Mouse (Mus musculus): ENCODE data around the gene Clcnkb. TPM values are rescaled to one million over a fixed set of nuclear protein-coding genes. Genes with fewer than 3 reads are reported as not detected.
A peak's percentile ranks its signal among the peaks of the same experiment; 100 is the strongest.

Clcnkb gene
- polyA plus RNA-seq, 1 experiment = not detected

GRCm38 (mm10) chr4:141411430-141411992 is 4.3 kb downstream of the Clcnkb start:
- H3K27ac ChIP-seq (ENCODE audit: insufficient read depth, low read length) = no peak overlapping the region
- no peak for DNase-seq
- H3K4me3 ChIP-seq (replicated peaks; ENCODE audit: insufficient read depth, low read depth, low read length) = no peak overlapping the region
- no peaks in the 10 kb centered on the region for H3K27me3 ChIP-seq (ENCODE audit: control insufficient read depth, insufficient read depth, low read length)
- no peaks in the 10 kb centered on the region for H3K4me1 ChIP-seq (ENCODE audit: control insufficient read depth, insufficient read depth, low read length)
- TF ChIP-seq POLR2A (IDR thresholded peaks at IDR 0.05; ENCODE audit: borderline replicate concordance, insufficient read depth, low read length) = no peak
- TF ChIP-seq CTCF (IDR thresholded peaks at IDR 0.05; ENCODE audit: borderline replicate concordance, insufficient read depth, low read depth, low read length) = peak; percentile 19; the same call in 1 of the 2 replicates
- 26% methylated on average over 22 of the region's 22 CpGs for WGBS

DNA sequence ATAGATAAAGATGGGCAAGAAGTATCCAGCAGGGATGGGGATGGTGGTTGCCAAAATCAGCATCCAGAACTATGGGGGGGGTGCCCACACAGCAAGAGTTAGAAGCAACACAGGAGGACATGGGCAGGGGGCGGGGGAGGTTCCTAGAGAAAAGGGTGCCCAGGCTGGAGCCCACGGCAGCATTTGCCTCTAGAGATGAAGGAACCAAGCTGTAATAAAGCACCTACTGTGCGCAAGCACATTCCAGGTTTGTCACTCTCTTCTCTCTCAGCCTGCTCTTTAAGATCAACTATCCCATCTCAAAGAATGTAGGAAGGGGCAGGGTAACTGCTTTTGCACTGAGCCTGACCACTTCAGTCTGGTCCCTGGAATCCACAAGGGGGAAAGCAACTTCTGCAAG is 7.2 kb downstream of the Clcnkb start:
- 0 out of 2 replicates have a peak, but pooled peaks cover 2% of the 10 kb centered on the region for H3K4me1 ChIP-seq (ENCODE audit: control insufficient read depth, insufficient read depth, low read length)
- no peaks in the 10 kb centered on the region for H3K27me3 ChIP-seq (ENCODE audit: control insufficient read depth, insufficient read depth, low read length)
- H3K27ac ChIP-seq (ENCODE audit: insufficient read depth, low read length) = no peak overlapping the region
- H3K4me3 ChIP-seq (replicated peaks; ENCODE audit: insufficient read depth, low read depth, low read length) = no peak overlapping the region
- 93% methylated on average over 3 of the region's 3 CpGs for WGBS
- no peak for TF ChIP-seq CTCF (IDR thresholded peaks at IDR 0.05; ENCODE audit: borderline replicate concordance, insufficient read depth, low read depth, low read length)
- TF ChIP-seq POLR2A (IDR thresholded peaks at IDR 0.05; ENCODE audit: borderline replicate concordance, insufficient read depth, low read length) = no peak
- DNase-seq = no peak

- no peak for TF ChIP-seq POLR2A (IDR thresholded peaks at IDR 0.05; ENCODE audit: borderline replicate concordance, insufficient read depth, low read length)
- TF ChIP-seq CTCF (IDR thresholded peaks at IDR 0.05; ENCODE audit: borderline replicate concordance, insufficient read depth, low read depth, low read length) = peak; percentile 33; the same call in 1 of the 2 replicates
- 49% methylated on average over 14 of the region's 14 CpGs for WGBS
- no peak overlapping the region for H3K27ac ChIP-seq (ENCODE audit: insufficient read depth, low read length)
- no peak for DNase-seq
- 0 out of 2 replicates have a peak, but pooled peaks cover 2% of the 10 kb centered on the region for H3K4me1 ChIP-seq (ENCODE audit: control insufficient read depth, insufficient read depth, low read length)
- no peak overlapping the region for H3K4me3 ChIP-seq (replicated peaks; ENCODE audit: insufficient read depth, low read depth, low read length)
- no peaks in the 10 kb centered on the region for H3K27me3 ChIP-seq (ENCODE audit: control insufficient read depth, insufficient read depth, low read length)
Observed at GRCm38 (mm10) chr4:141406516-141407299, 9.1 kb downstream of the Clcnkb start.

GRCm38 (mm10) chr4:141405314-141405622 is 10.5 kb downstream of the Clcnkb start:
- no peak overlapping the region for H3K27ac ChIP-seq (ENCODE audit: insufficient read depth, low read length)
- TF ChIP-seq POLR2A (IDR thresholded peaks at IDR 0.05; ENCODE audit: borderline replicate concordance, insufficient read depth, low read length) = no peak
- TF ChIP-seq CTCF (IDR thresholded peaks at IDR 0.05; ENCODE audit: borderline replicate concordance, insufficient read depth, low read depth, low read length) = no peak
- WGBS = 80% methylated on average over 3 of the region's 3 CpGs
- no peak overlapping the region for H3K4me3 ChIP-seq (replicated peaks; ENCODE audit: insufficient read depth, low read depth, low read length)
- H3K27me3 ChIP-seq (ENCODE audit: control insufficient read depth, insufficient read depth, low read length) = no peaks in the 10 kb centered on the region
- DNase-seq = no peak
- H3K4me1 ChIP-seq (ENCODE audit: control insufficient read depth, insufficient read depth, low read length) = 0 out of 2 replicates have a peak, but pooled peaks cover 2% of the 10 kb centered on the region

DNA sequence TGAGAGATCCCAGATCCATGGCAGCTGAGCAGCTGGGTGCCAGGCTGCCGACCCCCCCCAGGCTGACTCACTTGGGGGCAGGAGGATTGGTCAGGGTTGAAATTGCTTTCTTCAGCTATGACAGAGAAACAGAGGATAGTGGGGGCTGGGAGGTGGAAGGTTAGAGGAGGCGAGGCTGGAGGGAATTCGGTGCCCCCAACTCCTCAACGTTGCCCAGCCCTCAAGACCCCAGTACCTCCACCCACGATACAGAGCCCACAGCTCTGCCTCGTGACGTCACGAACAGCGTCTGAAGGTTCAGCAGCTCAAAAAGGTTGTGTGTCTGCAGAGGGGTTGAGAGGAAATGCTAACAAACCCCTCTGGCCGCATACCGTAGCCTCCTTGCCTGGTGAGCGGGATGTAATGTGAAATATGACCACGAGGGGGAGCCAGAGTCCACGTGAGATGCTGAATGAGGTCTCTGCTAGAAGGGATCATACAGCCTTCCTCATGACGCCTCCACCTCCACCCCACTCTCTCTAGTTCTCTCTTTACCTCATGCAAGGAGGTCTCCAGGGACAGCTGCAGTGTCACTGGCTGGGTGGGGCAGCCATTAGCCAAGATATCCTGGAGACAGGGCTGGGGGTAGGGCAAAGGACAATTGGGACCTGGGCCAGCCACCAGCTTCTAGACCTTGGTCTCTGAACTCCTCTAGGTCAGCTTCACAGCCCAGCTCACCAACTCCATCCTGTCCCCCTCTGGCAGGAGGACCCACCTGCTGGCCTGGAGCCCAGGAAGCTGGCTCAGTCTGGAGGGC is 11.1 kb downstream of the Clcnkb start:
- WGBS = 14% methylated on average over 15 of the region's 15 CpGs
- no peak overlapping the region for H3K27ac ChIP-seq (ENCODE audit: insufficient read depth, low read length)
- H3K27me3 ChIP-seq (ENCODE audit: control insufficient read depth, insufficient read depth, low read length) = no peaks in the 10 kb centered on the region
- TF ChIP-seq CTCF (IDR thresholded peaks at IDR 0.05; ENCODE audit: borderline replicate concordance, insufficient read depth, low read depth, low read length) = peak; percentile 100
- no peak for TF ChIP-seq POLR2A (IDR thresholded peaks at IDR 0.05; ENCODE audit: borderline replicate concordance, insufficient read depth, low read length)
- peak; percentile 70 to 88 for DNase-seq
- H3K4me3 ChIP-seq (replicated peaks; ENCODE audit: insufficient read depth, low read depth, low read length) = no peak overlapping the region
- H3K4me1 ChIP-seq (ENCODE audit: control insufficient read depth, insufficient read depth, low read length) = 0 out of 2 replicates have a peak, but pooled peaks cover 2% of the 10 kb centered on the region

- TF ChIP-seq POLR2A (IDR thresholded peaks at IDR 0.05; ENCODE audit: borderline replicate concordance, insufficient read depth, low read length) (no peak), CTCF (IDR thresholded peaks at IDR 0.05; ENCODE audit: borderline replicate concordance, insufficient read depth, low read depth, low read length) (no peak)
- WGBS = 88% methylated on average over 15 of the region's 15 CpGs
- Histone ChIP-seq H3K27ac (ENCODE audit: insufficient read depth, low read length) (no peak overlapping the region), H3K4me3 (replicated peaks; ENCODE audit: insufficient read depth, low read depth, low read length) (no peak overlapping the region), H3K4me1 (ENCODE audit: control insufficient read depth, insufficient read depth, low read length) (0 out of 2 replicates have a peak, but pooled peaks cover 2% of the 10 kb centered on the region), H3K27me3 (ENCODE audit: control insufficient read depth, insufficient read depth, low read length) (no peaks in the 10 kb centered on the region)
- no peak for DNase-seq
Observed at GRCm38 (mm10) chr4:141400171-141400570, 15.6 kb downstream of the Clcnkb start.

GRCm38 (mm10) chr4:141398545-141398944 is 17.3 kb downstream of the Clcnkb start, which contains the start of gene Clcnka:
TSS of gene Clcnka (minus strand) at chr4:141398724.
- TF ChIP-seq CTCF (IDR thresholded peaks at IDR 0.05; ENCODE audit: borderline replicate concordance, insufficient read depth, low read depth, low read length) (no peak), POLR2A (IDR thresholded peaks at IDR 0.05; ENCODE audit: borderline replicate concordance, insufficient read depth, low read length) (no peak)
- WGBS = 65% methylated on average over 12 of the region's 12 CpGs
- Histone ChIP-seq H3K27me3 (ENCODE audit: control insufficient read depth, insufficient read depth, low read length) (no peaks in the 10 kb centered on the region), H3K27ac (ENCODE audit: insufficient read depth, low read length) (no peak within 1 kb of the TSS), H3K4me3 (replicated peaks; ENCODE audit: insufficient read depth, low read depth, low read length) (no peak within 1 kb of the TSS), H3K4me1 (ENCODE audit: control insufficient read depth, insufficient read depth, low read length) (no peaks in the 10 kb centered on the region)
- DNase-seq = no peak

Data from cerebellum, adult 2 months (tissue).